Mouse (Mus musculus) neural tube, embryonic 12.5 days (tissue): ENCODE data around the gene Pard3b. TPM values are rescaled to one million over a fixed set of nuclear protein-coding genes. Genes with fewer than 3 reads are reported as not detected.

Experiments used
- ATAC-seq: fragments of 200-750 bp; cut with Nextera tagmentation; 2 replicates; pipeline ENCODE4 v1.8.0; 2017; ENCODE audit warnings: low read depth, mild to moderate bottlenecking, moderate TSS enrichment, moderate library complexity; ENCODE audit not compliant: low FRiP score
- H3K27ac ChIP-seq: fragments of 300-500 bp; sonication (generic); 2 replicates; pipeline ENCODE4 v1.5.1; 2016
- H3K27me3 ChIP-seq: fragments of 300-500 bp; sonication (generic); replicated peaks from 2 replicates; pipeline ENCODE4 v1.6.1; 2016; ENCODE audit warnings: mild to moderate bottlenecking
- H3K36me3 ChIP-seq: fragments of 300-500 bp; sonication (generic); 2 replicates; pipeline ENCODE4 v1.6.1; 2016; ENCODE audit warnings: mild to moderate bottlenecking
- H3K4me1 ChIP-seq: fragments of 300-500 bp; sonication (generic); 2 replicates; pipeline ENCODE4 v1.6.1; 2016
- H3K4me2 ChIP-seq: fragments of 300-500 bp; sonication (generic); replicated peaks from 2 replicates; pipeline ENCODE4 v1.6.1; 2016; ENCODE audit warnings: mild to moderate bottlenecking
- H3K4me3 ChIP-seq: fragments of 300-500 bp; sonication (generic); 2 replicates; pipeline ENCODE4 v1.5.1; 2016
- H3K9ac ChIP-seq: fragments of 300-500 bp; sonication (generic); 2 replicates; pipeline ENCODE4 v1.6.1; 2016; ENCODE audit warnings: mild to moderate bottlenecking
- H3K9me3 ChIP-seq: fragments of 300-500 bp; sonication (generic); 2 replicates; pipeline ENCODE4 v1.6.1; 2016; ENCODE audit warnings: mild to moderate bottlenecking
- WGBS: fragments of 180-500 bp; shearing (Covaris S2); methylation state at CpG from one replicate; pipeline ENCODE4 v1.1.7; 2016; 5-methylcytosine and 5-hydroxymethylcytosine counted together
- polyA plus RNA-seq: library from polyadenylated mRNA; unstranded; fragments of >200 nt; fragmentation: Nextera tagmentation; extraction: Ambion mirVana; gene quantifications from 2 replicates; pipeline ENCODE4 v1.2.1, GENCODE M21; 2016

The Pard3b gene
- polyA plus RNA-seq, 1 experiment from 2014 or later, result 19.1 TPM

DNA sequence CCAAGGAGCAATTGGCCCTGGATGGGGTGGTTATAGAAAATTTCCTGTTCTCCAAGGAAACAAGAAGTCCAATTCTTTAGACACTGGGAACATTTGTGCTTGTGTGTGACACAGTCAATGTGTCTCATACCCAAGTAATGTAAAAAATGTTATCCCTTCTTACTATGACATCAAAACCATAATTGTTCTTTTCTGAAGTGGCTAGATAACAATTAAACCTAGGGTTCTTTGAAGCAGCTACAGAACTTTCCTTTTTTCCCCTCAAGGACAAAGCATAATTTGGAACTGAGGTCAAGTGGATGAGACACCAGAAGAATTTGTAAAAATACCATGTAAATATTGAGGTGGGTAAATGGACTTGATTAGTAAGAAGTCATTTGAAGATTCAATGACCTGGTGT is 140.1 kb downstream of the Pard3b start:
- Histone ChIP-seq H3K4me2 (no peak overlapping the region), H3K4me3 (no peak overlapping the region)
- no peak for ATAC-seq

GRCm38 (mm10) chr1:61779906-61780305 is 141.3 kb downstream of the Pard3b start:
- Histone ChIP-seq H3K4me2 (no peak overlapping the region), H3K27me3 (no peaks in the 10 kb centered on the region), H3K4me1 (no peaks in the 10 kb centered on the region), H3K27ac (no peak overlapping the region), H3K4me3 (no peak overlapping the region), H3K36me3 (no peaks in the 10 kb centered on the region), H3K9ac (no peak overlapping the region), H3K9me3 (no peaks in the 10 kb centered on the region)
- ATAC-seq, result no peak
- 71% methylated on average over 5 of the region's 5 CpGs for WGBS

More for the DNA sequence above, 140.1 kb downstream of the Pard3b start:
- no peak overlapping the region for H3K9ac ChIP-seq
- H3K27ac ChIP-seq, result no peak overlapping the region
- H3K27me3 ChIP-seq, result no peaks in the 10 kb centered on the region
- no peaks in the 10 kb centered on the region for H3K4me1 ChIP-seq
- H3K36me3 ChIP-seq, result no peaks in the 10 kb centered on the region
- H3K9me3 ChIP-seq, result no peaks in the 10 kb centered on the region

GRCm38 (mm10) chr1:61796296-61796695 is 157.7 kb downstream of the Pard3b start:
- H3K9ac ChIP-seq, result no peak overlapping the region
- H3K9me3 ChIP-seq, result no peaks in the 10 kb centered on the region
- no peak for ATAC-seq
- WGBS, result 76% methylated on average over 5 of the region's 5 CpGs
- H3K4me1 ChIP-seq, result no peaks in the 10 kb centered on the region
- no peak overlapping the region for H3K27ac ChIP-seq
- no peak overlapping the region for H3K4me2 ChIP-seq
- no peaks in the 10 kb centered on the region for H3K36me3 ChIP-seq
- H3K27me3 ChIP-seq, result no peaks in the 10 kb centered on the region
- H3K4me3 ChIP-seq, result no peak overlapping the region

GRCm38 (mm10) chr1:61820213-61820612 is 181.6 kb downstream of the Pard3b start:
- Histone ChIP-seq H3K27ac (no peak overlapping the region), H3K27me3 (no peaks in the 10 kb centered on the region), H3K4me1 (no peaks in the 10 kb centered on the region), H3K36me3 (no peaks in the 10 kb centered on the region), H3K9me3 (no peaks in the 10 kb centered on the region), H3K4me3 (no peak overlapping the region), H3K4me2 (no peak overlapping the region), H3K9ac (no peak overlapping the region)
- no peak for ATAC-seq
- WGBS, result 63% methylated on average over 1 of the region's 1 CpGs

- Histone ChIP-seq H3K4me2 (no peak overlapping the region), H3K4me3 (no peak overlapping the region), H3K27ac (no peak overlapping the region), H3K9ac (no peak overlapping the region), H3K4me1 (no peaks in the 10 kb centered on the region), H3K36me3 (no peaks in the 10 kb centered on the region), H3K27me3 (no peaks in the 10 kb centered on the region), H3K9me3 (no peaks in the 10 kb centered on the region)
- WGBS, result 89% methylated on average over 3 of the region's 3 CpGs
- no peak for ATAC-seq
Measured at GRCm38 (mm10) chr1:61825560-61826191, 187.1 kb downstream of the Pard3b start.

GRCm38 (mm10) chr1:61837006-61837544 is 198.5 kb downstream of the Pard3b start:
- H3K27ac ChIP-seq, result no peak overlapping the region
- no peaks in the 10 kb centered on the region for H3K27me3 ChIP-seq
- no peaks in the 10 kb centered on the region for H3K9me3 ChIP-seq
- no peak for ATAC-seq
- 74% methylated on average over 6 of the region's 6 CpGs for WGBS
- H3K4me2 ChIP-seq, result no peak overlapping the region
- H3K4me3 ChIP-seq, result no peak overlapping the region
- no peaks in the 10 kb centered on the region for H3K4me1 ChIP-seq
- H3K9ac ChIP-seq, result no peak overlapping the region
- no peaks in the 10 kb centered on the region for H3K36me3 ChIP-seq

GRCm38 (mm10) chr1:61846606-61847005 is 208.0 kb downstream of the Pard3b start:
- Histone ChIP-seq H3K4me1 (no peaks in the 10 kb centered on the region), H3K4me3 (no peak overlapping the region), H3K9ac (no peak overlapping the region), H3K36me3 (no peaks in the 10 kb centered on the region), H3K9me3 (no peaks in the 10 kb centered on the region), H3K4me2 (no peak overlapping the region), H3K27ac (no peak overlapping the region), H3K27me3 (no peaks in the 10 kb centered on the region)
- no peak for ATAC-seq

- WGBS, result 80% methylated on average over 6 of the region's 6 CpGs
- Histone ChIP-seq H3K27ac (no peak overlapping the region), H3K4me1 (no peaks in the 10 kb centered on the region)
Measured at GRCm38 (mm10) chr1:61849029-61849714, 210.5 kb downstream of the Pard3b start.

GRCm38 (mm10) chr1:61850471-61850870 is 211.8 kb downstream of the Pard3b start:
- Histone ChIP-seq H3K36me3 (no peaks in the 10 kb centered on the region), H3K9ac (no peak overlapping the region), H3K4me1 (no peaks in the 10 kb centered on the region), H3K4me2 (no peak overlapping the region), H3K9me3 (no peaks in the 10 kb centered on the region), H3K27ac (no peak overlapping the region), H3K27me3 (no peaks in the 10 kb centered on the region), H3K4me3 (no peak overlapping the region)
- WGBS, result 79% methylated on average over 5 of the region's 5 CpGs
- ATAC-seq, result no peak

More at GRCm38 (mm10) chr1:61849029-61849714, 210.5 kb downstream of the Pard3b start:
- no peak overlapping the region for H3K9ac ChIP-seq
- no peak overlapping the region for H3K4me3 ChIP-seq
- no peaks in the 10 kb centered on the region for H3K27me3 ChIP-seq
- H3K4me2 ChIP-seq, result no peak overlapping the region
- no peaks in the 10 kb centered on the region for H3K9me3 ChIP-seq
- no peaks in the 10 kb centered on the region for H3K36me3 ChIP-seq
- no peak for ATAC-seq

DNA sequence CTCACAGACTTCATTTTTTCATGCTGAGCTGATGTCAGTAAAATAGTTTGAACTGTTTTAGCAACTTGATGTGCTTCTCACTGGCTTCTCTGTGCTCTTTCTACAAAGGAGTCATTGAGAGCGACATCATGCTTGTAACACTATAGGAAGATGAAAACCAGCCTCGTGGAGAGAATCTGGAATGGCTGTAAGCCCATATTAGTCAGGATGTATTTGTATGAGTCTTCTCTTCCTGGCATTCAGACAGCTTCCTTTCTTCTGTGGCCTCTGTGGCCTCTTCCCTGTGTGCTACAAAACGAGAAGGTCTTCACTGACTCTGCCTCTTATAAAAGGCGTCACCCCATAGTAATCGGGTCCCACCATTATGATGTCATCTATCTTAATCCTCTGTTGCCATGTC is 212.6 kb downstream of the Pard3b start:
- no peaks in the 10 kb centered on the region for H3K9me3 ChIP-seq
- H3K27ac ChIP-seq, result no peak overlapping the region
- no peak overlapping the region for H3K4me2 ChIP-seq
- no peaks in the 10 kb centered on the region for H3K27me3 ChIP-seq
- no peak overlapping the region for H3K9ac ChIP-seq
- H3K36me3 ChIP-seq, result no peaks in the 10 kb centered on the region
- WGBS, result 67% methylated on average over 5 of the region's 5 CpGs
- no peak for ATAC-seq
- no peak overlapping the region for H3K4me3 ChIP-seq
- H3K4me1 ChIP-seq, result no peaks in the 10 kb centered on the region

DNA sequence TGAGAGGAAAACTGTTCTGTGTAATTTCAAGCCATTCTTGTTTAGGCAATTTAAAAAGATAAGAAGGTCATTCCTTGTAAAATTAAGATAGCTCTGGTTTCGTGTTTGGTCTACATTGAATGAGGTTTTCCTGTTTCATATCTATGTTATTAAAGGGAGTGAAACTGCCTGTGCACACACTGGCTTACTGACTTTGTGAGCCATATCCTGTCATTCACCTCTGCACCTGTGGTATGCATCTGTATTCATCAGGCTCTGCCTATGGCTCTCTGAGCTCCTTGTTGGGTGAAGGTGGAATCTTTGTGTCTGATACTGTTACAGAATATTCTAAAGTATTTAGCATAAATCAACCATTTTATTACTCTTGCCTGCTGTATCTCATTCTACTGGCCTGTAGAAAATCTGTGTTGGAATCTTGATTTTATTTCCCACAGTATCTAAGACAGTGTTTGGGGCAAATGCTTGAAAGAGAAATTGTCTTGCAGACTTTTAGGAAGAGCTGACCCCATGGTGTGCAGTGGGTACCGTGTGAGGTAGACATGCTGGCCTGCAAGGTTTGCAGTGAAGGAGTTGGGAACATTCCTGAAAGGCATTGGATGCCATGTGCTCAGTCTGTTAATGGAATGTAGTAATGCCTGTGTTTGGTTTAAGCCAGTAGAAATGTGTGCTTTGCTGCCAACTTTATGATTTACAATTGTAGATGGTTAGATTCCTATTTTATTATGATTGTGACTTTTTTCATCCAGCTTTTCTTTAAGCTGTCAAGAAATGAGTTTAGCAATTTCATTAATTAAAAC is 228.9 kb downstream of the Pard3b start:
- ATAC-seq, result no peak
- H3K27me3 ChIP-seq, result no peaks in the 10 kb centered on the region
- no peak overlapping the region for H3K4me2 ChIP-seq
- WGBS, result 80% methylated on average over 2 of the region's 2 CpGs
- no peak overlapping the region for H3K9ac ChIP-seq
- no peak overlapping the region for H3K27ac ChIP-seq
- H3K36me3 ChIP-seq, result no peaks in the 10 kb centered on the region
- no peak overlapping the region for H3K4me3 ChIP-seq
- no peaks in the 10 kb centered on the region for H3K9me3 ChIP-seq
- H3K4me1 ChIP-seq, result no peaks in the 10 kb centered on the region

GRCm38 (mm10) chr1:61874875-61875274 is 236.3 kb downstream of the Pard3b start:
- 84% methylated on average over 1 of the region's 1 CpGs for WGBS
- Histone ChIP-seq H3K27me3 (no peaks in the 10 kb centered on the region), H3K36me3 (no peaks in the 10 kb centered on the region), H3K9ac (no peak overlapping the region), H3K4me2 (no peak overlapping the region), H3K4me1 (no peaks in the 10 kb centered on the region), H3K4me3 (no peak overlapping the region), H3K27ac (no peak overlapping the region), H3K9me3 (no peaks in the 10 kb centered on the region)
- ATAC-seq, result no peak
